Mouse (Mus musculus) gastrocnemius, postnatal 25 days (tissue): ENCODE results near the gene Antxr1. TPM values are rescaled to one million over a fixed set of nuclear protein-coding genes. Genes with fewer than 3 reads are reported as not detected.

Source experiments
- DNase-seq: peaks from one replicate; pipeline ENCODE4 v3.0.0; 2022
- total RNA-seq, 2 experiments: library from RNA; stranded (reverse); gene quantifications; 1 replicate in 1 of 2; 2 replicates in 1 of 2; pipeline ENCODE4 v1.2.3; 2021

Antxr1 gene
- total RNA-seq, 2 experiments from 2014 or later: 11.6 to 13.0 TPM

DNA sequence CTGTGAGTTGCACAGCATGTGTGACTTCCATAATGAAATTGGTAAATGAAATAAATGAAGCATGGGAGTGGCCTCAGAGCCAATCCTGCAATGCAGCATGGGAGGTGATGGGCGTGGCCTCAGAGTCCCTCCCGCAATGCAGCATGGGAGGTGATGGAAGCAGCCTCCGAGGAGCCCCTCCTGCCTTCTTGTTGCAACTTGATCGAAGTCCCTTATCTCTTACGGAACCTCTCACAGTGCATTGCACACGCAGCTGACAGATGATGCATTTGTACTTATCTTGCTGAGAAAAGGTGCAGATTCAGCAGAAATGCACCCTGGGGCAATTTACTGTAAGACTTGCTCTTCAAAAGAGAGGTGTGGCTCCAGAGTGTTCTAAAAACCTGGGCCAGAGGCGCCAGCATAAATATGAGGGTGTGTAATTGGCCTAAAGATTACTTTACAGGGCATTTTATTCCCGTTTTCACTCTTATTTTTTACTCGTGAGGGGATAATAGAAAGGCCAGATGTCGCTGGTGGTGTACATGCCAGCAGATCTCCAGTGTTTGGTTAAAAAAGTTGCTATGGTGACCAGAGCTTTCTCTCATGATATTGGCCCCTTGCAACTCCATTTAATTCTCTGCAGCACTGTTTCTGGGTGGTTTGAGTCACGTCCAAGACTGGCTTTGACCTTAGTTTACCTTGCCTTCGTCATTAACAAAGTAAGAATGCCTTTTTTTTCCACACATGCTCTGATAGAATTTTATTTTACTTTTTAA, 195.6 kb downstream of the Antxr1 start:
- peak; percentile 41 for DNase-seq

DNA sequence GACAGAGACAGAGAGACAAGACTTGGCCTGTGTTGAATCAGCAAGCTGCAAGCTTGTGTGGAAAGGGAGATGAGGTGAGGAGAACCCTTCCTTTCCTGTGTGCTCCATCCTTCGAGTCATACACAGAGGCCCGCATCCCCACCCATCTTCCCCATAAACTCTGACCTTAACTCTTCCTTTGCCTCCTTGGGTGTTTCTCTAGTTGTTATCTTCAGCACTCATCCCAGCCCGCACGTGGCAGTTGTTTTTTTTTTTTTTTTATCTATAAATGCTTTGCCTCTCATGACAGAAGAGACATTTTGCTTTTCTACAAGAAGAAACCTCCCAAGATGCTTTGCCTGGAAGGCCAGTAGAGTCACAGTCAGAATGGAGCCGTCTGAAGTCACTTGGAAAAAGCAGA, 197.1 kb downstream of the Antxr1 start:
- no peak for DNase-seq

DNA sequence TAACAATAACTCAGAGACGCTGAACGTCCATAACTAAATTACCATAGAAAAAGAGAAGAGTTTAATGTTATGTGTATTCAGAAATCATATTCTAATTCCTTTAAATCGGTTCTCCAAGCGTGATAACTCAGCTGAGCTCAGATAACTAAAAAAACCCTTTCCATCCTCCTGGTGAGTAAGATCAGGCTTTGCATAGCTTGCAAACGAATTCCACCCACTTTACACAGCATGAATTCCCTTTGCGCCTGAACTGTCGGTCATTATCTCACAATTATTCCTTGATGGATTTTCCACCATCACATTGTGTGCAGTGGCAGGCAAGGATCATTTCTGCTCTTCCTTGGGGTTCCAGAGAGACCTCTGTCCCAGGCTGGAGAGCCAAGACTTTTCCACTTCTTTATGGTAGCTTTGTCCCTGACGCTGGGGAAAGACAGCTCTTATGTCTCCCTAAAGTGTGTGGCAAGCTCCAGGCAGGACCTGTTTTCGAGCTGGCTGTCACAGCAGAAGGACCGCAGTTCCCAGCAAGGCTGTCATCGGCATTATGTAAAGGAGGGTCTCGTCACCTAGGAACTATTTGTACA, 201.6 kb downstream of the Antxr1 start:
- DNase-seq: no peak

DNA sequence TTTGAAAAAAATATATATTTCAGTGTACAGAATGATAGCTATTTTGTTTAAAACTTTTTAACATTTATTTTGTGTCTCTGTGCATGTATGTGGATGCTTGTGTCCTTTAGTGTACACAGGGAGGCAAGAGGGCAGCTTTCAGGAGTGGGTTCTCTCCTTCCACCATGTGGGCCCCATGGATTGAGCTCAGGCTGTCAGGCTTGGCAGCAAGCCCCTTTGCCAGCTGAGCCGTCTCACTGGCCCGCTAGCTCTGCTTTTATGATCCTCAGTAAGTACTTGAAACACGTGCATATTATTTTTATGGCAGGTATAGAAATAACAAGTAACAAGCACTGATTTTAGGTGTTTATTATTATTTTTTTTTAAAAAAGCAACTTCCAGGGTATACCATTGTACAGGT, 202.1 kb downstream of the Antxr1 start:
- no peak for DNase-seq

DNA sequence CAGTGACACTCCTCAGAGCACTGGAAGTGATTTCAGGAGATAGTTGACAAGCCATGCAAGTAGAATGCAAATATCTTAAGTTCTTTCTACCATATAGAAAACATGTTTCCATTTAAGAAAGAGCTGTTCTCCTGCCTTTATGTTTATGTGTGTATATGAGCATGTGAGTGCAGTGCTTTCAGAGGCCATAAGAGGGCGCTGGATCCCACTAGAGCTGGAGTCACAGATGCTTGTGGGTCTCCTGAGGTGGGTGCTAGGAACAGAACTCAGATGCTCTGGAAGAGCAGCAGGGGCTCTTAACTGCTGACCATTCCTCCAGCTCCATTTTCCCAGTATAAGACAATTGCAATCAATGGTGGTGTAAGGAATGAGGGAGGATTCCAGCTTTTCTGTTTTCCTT, 204.5 kb downstream of the Antxr1 start:
- DNase-seq: no peak

DNA sequence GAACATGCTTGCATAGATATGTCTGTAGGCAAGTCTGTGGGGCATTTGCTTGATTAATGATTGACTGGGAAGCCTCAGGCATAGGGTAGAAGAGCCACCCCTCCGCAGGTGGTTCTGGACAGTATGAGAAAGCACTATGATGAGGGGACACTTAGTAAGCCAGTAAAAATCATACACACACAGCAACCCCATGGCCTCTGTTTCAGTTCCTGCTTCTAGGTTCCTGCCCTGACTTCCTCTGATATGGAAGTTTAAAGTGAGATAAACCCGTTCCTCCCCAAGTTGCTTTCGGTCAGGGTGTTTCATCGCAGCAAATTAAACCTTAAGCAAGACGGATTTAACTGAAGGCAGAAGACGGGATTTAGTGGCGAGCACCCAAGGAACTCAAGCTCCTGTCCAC, 205.0 kb downstream of the Antxr1 start:
- no peak for DNase-seq

DNA sequence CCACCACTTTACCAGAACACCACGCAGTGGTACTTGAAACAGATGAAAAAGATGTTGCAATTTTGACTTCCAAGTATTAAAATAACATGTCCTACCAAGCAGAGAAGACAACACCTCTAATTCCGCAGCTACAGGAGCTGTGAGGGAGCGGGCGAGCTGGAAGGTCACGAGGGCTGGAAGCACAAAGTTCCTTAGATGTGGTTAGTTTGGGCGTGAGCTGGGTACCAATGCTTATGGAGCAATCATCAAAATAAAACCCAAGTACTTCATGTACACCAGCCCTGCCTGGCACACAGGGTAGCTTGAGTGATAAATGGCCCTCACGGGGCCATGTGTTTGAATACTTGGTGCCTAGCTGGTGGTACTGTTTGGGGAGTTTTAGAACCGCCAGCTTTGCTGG, 205.8 kb downstream of the Antxr1 start:
- DNase-seq: no peak

DNA sequence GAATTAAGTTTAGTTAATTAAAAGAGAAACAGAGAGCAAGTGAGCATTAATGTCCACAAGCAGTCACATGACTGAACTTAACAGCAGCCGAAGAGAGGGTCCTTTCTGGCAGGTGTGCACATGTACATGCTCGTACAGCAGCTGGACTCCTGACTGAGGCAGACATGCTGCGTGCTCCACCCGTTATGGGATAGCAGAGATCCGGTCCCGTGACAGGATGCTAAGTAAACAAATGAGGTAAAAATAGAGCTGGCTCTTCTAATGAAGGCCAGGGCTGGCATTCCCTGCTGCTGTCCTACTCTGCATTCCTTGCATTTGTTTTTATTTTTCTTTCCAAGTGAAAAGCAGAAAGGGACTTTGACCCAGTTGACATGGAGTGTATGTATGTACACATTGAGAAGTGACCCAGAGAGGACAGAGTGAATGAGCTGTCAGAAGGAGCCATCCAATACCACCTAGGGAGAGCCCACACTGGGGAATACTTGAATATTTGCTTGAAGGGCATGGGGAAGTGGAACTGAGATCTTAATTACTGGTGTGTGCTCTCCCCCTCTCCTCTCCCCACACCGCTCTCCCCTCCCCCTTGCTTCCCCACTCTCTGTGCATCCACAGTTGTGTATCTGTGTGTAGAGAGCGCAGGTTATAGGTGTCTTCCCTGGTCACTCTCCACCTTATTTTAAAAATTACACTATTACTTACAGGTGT, 208.4 kb downstream of the Antxr1 start:
- DNase-seq: no peak

DNA sequence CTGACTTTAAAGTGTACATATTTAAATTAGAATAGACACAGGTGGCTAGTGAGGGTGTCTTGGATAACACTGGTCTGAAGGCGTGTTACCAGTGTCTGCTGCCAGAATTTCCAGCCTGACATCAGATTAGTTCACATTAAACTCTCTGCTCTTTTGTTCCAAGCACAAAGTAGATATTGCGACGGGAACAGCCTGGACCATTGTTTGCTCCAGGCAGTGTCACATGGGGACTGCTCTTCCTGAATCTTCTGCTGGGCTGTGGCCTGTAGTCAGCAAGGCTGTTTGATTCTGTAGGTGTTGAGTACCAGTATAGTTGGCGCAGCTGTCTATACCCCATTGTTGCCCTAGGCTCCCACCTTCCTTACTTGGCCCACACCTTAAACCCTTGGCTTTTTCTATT, 211.6 kb downstream of the Antxr1 start:
- DNase-seq: no peak

DNA sequence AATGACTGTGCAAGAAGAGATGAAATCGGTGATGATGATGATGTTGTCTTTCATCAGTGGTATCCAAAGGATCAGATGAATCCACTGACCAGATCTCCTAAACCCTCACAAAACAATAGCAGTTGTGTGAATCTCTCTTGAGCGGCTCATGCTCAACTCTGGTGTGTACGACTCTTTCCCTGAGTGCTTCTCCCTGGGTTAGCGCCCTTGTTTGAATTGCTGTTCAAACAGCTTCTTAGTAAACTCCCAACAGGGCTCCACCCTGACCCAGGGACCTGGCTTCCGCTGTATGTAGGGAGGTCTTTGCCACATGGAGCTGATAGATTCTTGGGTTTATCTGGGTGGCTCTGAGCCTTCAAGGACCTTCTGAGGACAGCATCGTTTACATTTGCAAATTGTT, 212.2 kb downstream of the Antxr1 start:
- no peak for DNase-seq

DNA sequence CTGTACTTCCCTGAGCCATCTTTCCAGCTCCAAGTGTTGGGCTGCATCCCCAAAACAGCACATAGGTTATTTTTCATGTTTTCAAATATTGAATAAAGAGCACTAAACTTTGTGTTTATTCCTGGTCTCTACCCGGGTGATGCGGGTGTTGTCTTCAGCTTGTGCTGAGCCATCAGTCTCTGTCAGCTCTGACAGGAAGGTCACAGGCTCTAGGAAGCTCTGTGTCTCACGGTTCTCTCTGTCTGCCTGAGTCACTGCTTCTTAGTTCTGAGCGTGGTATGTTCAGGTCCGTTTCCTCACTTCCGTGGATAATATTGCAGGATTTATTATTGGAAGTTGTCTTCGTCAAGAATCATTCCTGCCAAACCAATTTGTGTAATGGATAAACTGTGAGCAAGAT, 213.7 kb downstream of the Antxr1 start:
- no peak for DNase-seq

DNA sequence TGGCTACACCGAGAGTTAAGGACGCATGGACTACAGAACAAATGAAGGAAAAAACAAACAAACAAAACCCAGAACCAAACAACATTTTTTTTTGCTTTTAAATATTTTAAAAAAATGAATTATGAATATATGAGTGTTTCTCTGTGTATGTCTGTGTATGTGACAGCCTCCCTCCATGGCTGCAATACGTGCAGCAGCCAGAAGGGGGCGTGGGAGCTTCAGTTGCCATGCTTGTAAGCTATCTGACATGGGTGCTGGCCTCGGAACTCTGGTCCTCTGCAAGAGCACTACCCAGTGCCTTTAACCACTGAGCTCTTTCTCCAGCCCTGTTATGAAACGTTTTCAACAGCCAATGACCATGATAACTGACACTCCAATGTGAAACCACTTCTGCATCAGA, 215.0 kb downstream of the Antxr1 start:
- DNase-seq: no peak

DNA sequence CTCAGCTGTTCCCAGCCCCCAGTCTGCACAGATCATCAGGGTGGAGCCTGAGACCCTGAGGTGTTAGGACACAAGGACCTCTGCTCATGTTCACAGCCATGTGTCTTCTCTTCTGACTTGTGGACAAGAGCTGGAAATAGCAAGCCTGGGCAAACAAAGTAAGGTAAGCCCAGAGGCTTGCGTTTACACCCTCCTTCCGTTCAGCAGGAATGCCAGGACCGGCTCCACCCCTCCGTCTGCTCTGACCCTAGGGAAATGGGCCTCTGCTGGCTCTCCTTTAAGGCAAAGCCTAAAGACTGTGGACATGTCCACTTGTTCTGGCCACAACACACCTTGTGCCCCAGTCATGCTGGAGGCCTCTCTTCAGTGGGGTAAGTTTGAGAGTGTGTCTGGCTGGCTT, 215.6 kb downstream of the Antxr1 start:
- DNase-seq: no peak

DNA sequence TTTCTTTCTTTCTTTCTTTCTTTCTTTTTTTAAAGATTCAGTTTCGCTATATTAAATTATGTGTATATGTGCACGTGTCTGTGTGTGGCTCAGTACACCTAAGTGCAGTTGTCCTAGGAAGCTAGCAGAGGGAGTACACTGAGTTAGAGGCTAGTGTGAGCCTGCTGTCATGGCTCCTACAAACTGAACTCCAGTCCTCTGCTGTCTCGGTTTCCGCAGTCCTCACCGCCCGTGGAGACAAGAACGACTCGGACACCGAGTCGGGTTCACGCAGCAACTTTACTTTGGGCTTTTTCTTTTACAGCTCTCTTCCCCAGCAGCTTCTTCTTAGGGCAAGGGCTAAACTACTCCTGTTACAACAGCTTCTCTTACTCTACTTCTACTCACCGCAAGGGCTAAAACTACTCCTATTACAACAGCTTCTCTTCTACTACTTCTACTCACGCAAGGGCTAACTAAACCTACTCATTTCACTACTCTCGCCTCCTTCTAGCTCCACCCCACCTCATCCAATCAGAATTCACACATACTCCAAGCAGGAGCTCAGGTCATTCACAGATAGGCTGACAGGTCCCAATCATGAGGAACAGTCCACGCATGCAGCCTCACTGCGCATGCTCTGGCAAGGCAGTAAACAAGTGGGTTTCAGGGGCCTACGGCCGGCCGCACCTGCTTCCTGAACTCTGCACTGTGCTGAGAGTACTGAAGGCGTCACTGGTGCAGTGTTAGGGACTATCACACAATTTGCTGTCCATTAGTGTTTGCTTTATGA, 216.4 kb downstream of the Antxr1 start:
- no peak for DNase-seq

DNA sequence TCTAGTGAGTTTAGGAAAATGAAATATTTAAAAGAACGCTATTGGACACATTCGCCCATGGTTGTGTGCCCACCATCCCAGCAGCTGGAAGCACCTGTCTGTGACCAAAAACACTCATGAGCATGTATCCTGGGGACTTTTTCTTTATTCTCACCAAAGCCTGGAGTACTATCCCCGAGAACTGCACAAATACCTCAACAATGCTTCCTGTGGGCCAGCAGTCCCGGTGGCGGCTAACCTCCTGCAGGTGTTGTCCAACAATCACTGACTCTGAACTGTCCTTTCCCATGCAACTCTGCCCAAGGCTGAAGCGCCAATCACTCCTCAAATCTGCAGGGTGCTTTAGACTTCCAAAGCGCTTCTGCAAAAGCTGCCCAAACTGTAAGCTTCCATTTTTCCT, 219.0 kb downstream of the Antxr1 start:
- no peak for DNase-seq

DNA sequence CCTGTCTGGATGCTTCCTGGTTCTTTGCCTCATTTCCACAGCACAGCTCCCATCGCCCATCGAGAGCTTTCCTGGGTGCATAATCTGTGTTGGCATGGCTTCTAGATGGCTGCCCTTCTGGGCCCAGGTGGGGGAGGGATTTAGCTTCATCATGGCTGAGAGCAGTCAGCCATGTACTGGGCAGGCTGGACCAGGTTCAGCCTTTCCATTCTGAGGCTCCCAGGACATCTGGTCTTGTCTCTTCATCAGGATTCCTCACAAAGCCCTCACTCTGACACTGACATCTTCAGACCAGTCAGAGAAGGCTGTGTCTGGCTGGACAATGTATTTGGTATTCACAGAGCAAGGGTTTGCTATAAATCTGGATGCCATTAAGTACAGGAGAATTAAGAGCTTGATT, 219.6 kb downstream of the Antxr1 start:
- DNase-seq: no peak

DNA sequence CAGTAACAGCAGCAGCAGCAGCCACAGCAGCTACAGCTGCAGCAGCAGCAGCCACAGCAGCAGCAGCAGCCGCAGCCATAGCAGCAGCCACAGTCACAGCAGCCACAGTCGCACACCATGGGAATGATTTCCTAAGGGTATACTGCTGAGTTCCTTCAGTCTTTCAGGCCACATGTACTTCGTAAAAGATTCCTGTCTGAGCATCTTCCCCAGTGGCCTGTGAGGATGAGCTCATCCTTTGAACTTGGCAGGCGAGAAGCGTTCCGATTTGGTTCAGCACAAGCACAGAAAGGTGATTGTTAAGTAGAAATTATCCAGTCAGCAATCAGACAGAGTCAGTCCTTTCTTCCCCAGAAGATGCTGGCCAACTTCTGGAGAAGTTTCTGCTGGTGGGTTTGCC, 223.5 kb downstream of the Antxr1 start:
- peak; percentile 57 for DNase-seq

DNA sequence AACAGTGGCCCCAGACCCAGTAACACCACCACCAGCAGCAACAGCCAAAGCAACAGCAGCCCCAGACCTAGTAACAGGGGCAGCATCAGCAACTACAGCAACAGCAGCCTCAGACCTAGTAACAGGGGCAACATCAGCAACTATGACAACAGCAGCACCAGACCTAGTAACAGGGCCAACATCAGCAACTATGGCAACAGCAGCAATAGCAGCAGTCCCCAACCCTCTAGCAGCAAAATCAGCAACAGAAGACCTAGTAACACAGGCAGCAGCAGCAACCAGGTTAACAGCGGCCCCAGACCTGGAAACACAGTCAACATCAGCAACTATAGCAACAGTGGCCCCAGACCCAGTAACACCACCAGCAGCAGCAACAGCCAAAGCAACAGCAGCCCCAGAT, 224.1 kb downstream of the Antxr1 start:
- DNase-seq: no peak

DNA sequence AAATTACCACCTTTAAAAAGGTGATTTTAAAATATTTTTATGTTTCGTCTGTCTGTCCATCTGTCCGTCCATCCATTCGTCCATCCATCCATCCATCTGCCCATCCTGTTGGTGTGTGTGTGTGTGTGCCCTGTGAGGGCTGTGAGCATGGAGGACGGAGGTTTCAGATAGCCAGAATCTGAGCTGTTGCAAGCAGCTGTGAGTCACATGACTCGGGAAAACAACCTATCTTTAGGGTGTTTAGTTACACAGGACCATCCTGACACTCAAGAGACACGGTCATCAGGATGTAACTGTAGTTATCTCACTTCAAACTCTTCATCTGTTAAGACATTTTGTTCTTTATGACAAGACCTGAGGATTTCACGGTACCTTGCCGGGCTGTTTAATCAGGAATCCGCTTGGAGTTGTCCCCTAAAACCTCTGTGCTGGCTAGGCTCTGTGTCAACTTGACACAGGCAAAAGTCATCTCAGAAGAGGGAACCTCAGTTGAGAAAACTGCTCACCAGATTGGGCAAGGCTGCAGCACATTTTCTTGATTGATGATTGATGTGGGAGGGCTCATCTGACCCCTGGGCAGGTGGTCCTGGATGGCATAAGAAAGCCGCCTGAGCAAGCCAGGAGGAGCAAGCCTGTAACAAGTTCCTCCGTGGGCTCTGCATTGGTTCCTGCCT, 231.4 kb downstream of the Antxr1 start, which contains the start of gene D6Ertd527e:
D6Ertd527e (plus strand) TSS at position 624 of the 674 bp plus-strand sequence.
- no peak for DNase-seq

DNA sequence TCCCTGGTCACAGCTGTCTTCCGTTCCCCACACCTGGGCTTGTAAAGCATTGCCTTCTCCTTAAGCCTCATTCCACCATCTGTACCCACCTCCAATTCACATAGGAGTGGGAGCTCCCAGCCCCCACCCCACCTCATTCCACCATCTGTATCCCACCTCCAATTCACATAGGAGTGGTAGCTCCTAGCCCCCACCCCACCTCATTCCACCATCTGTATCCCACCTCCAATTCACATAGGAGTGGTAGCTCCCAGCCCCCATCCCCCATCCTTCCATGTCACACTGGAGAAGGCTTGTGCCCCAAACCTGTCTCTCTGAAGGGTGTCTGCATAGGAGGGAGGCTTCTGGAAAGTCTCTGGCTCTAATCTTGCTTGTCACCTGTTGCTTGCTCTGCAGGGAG, 232.3 kb downstream of the Antxr1 start:
- no peak for DNase-seq

DNA sequence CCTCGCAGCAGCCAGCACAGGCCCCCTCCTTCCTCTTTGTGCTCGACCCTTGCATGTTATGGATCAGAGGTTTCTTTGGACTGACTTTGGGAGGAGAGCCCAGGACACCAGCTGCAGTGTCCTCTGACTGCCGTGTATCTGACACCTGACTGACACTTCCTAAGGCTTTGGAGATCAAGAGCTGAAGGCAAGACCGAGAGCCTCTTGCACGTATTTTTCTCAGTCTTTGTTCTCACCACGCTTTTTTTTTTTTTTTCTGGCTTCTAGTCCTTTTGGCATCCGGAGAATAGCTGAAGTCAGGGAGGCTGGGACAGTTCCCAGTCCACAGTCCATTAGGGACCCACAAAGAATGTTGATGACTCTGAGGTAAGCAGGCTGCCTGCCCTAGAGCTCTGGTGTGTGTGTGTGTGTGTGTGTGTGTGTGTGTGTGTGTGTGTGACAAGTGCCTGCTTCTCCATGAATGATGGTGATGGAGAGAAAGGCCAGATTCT, 233.2 kb downstream of the Antxr1 start:
- DNase-seq: peak; percentile 69

DNA sequence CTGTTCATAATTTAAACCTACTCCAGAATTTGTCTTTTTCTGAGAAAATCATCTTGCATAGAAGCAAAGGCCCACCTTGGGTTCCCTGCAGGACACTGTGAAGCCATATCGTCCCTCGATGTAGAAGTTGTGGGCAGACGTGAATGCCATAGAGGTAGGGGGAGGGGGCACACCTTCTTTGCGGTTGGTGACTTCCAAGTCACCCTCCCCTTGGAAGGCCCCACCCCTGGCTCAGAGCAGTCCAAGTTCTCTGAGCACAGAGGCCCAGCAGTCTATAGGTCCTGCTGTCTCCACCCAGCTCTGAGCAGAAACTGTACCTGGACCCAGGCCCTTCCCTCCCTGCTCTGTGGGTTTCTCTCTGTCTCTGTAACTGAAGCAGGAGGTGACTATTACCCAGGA, 233.7 kb downstream of the Antxr1 start:
- no peak for DNase-seq
